ENCODE assay signal across 8 mouse cellular contexts in the genomic region with DNA sequence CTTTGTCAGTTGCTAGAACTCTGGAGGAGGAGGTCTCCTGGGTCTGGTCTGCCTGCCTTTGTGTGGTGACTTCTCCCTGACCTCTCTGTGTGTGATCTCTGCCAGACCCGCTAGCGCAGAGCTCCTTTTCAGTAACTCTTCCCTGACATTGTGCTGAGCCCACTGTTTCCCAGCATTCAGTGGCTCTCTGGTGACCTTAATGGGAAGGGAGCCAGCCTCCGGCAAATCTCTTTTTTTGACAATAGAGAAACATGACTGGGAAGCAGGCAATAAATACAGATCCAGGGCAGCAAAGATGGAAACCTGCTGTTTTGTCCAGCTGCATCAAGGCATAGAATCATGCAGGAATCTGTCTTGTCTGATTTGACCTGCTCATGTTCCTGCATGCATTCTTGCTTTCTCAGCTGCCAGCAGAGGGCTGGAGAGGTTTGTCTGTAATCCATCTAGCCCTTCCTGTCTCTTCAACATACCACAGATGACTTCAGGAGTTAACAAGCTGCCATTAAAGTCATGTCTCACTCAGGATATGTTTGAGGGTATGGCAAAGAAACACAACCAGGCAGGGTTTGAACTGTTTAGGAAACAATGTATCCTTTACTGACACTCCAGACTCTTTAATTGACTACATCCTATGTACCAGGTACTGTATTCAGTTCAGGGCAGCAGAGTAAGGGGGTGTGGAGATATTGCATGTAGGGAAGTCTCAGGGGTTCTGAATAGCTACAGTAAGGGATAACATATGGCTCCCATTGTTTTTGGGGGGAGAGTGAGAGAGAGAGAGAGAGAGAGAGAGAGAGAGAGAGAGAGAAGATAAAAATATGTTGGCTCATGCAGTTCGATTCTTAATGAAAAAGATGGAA.
DNase-seq lines count a peak whose midpoint lies in the region; ATAC-seq and TF ChIP-seq lines count a peak whose summit lies in the region.

No protein-coding gene starts in this region.

- no peak overlapping the region for H3K4me3 ChIP-seq in layer of hippocampus, adult 2 months
- H3K4me3 ChIP-seq in embryonic facial prominence, embryonic 12.5 days, result no peak overlapping the region

- 15% methylated on average over 4 of the region's 4 CpGs for WGBS in embryonic facial prominence, embryonic 12.5 days

- H3K9me3 ChIP-seq in embryonic facial prominence, embryonic 12.5 days, result no peaks in the 10 kb centered on the region

- peak overlapping the region; percentile 54; the same call in 1 of the 2 replicates for H3K27ac ChIP-seq in layer of hippocampus, adult 2 months
- peak overlapping the region; percentile 73 for H3K27ac ChIP-seq in embryonic facial prominence, embryonic 12.5 days

- intact Hi-C loops in heart, postnatal 10 days (cut with DNase I), result no loop called here

- H3K4me2 ChIP-seq in embryonic facial prominence, embryonic 12.5 days (replicated peaks), result no peak overlapping the region

- peak; percentile 70; the same call in 1 of the 2 replicates for ATAC-seq in embryonic facial prominence, embryonic 12.5 days (ENCODE audit: insufficient number of reproducible peaks, insufficient read depth, low FRiP score, low TSS enrichment)

- TF ChIP-seq CTCF in layer of hippocampus, adult 2 months (conservative IDR thresholded peaks at IDR 0.05), result peak; percentile 64

- no peak for DNase-seq in layer of hippocampus, adult 2 months (ENCODE audit: low spot score in 2 of 2)
- no peak for DNase-seq in layer of hippocampus, postnatal 10 days (ENCODE audit: low spot score in 2 of 2)
- peak; percentile 71 to 77 for DNase-seq in heart, postnatal 10 days
- DNase-seq in kidney, postnatal 14 days, result peak; percentile 89
- peak; percentile 74 for DNase-seq in neural tube, embryonic 10.5 days (ENCODE audit: extremely low spot score, low spot score)
- DNase-seq in right cerebral cortex, adult 2 months (ENCODE audit: low spot score in 2 of 2), result no peak
- no peak for DNase-seq in B cell, adult 2 months

- no peaks in the 10 kb centered on the region for H3K27me3 ChIP-seq in embryonic facial prominence, embryonic 12.5 days

- peaks cover 24% of the 10 kb centered on the region for H3K4me1 ChIP-seq in embryonic facial prominence, embryonic 12.5 days

- no peaks in the 10 kb centered on the region for H3K36me3 ChIP-seq in embryonic facial prominence, embryonic 12.5 days

- H3K9ac ChIP-seq in embryonic facial prominence, embryonic 12.5 days, result no peak overlapping the region

Comparison
In these comparisons a context has a peak if more than half of its experiments do, and no peak if none do; other contexts are left out.
1. DNase-seq: peak in heart, postnatal 10 days (2 of 2), kidney, postnatal 14 days (single experiment) and neural tube, embryonic 10.5 days (single experiment); none in layer of hippocampus, adult 2 months (0 of 2), layer of hippocampus, postnatal 10 days (0 of 2), right cerebral cortex, adult 2 months (0 of 2) and B cell, adult 2 months (0 of 2).